Mouse (Mus musculus) bone marrow macrophage, adult 2 months (primary cell): Measurements from ENCODE around the gene Esyt3.

Experiments used
- CTCF ChIP-seq: IDR thresholded peaks from 2 replicates; pipeline ENCODE4 v1.5.1; 2012; ENCODE audit warnings: low read depth, mild to moderate bottlenecking, low read length, moderate library complexity
- POLR2A ChIP-seq: IDR thresholded peaks from 2 replicates; pipeline ENCODE4 v1.6.1; 2012; ENCODE audit warnings: mild to moderate bottlenecking, low read depth, low read length, borderline replicate concordance

- TF ChIP-seq CTCF (no peak), POLR2A (no peak)
These were observed 5.0 kb downstream of the Esyt3 start for GRCm38 (mm10) chr9:99353390-99353789.
